Mouse (Mus musculus) 416B (cell line): ENCODE results near the gene Gm11168.
"Not testable (repeated sequence)": the region's sequence is repeated elsewhere in the genome, so short reads cannot be mapped to it uniquely, and the experiment has no call there.

ENCODE experiments used
- DNase-seq: peaks from one replicate; pipeline ENCODE4 v3.0.0; 2011; ENCODE audit warnings: low read depth

Gm11168 gene

GRCm38 (mm10) chr9:3002794-3003396, at the start of gene Gm11168:
Gene Gm11168, plus strand, starts transcription at chr9:3003346.
- not testable (repeated sequence) for DNase-seq

GRCm38 (mm10) chr9:3000445-3000972, 2.6 kb upstream of the Gm11168 start, which contains the start of gene Gm10722:
Gene Gm10722, plus strand, starts transcription at chr9:3000922.
- peak; percentile 52 for DNase-seq

GRCm38 (mm10) chr9:3001006-3001405, 2.1 kb upstream of the Gm11168 start:
- DNase-seq = not testable (repeated sequence)

GRCm38 (mm10) chr9:3001948-3002659, 1.0 kb upstream of the Gm11168 start:
- peak; percentile 33 for DNase-seq

- not testable (repeated sequence) for DNase-seq
These were observed 3.0 kb downstream of the Gm11168 start for GRCm38 (mm10) chr9:3006179-3006578.

- not testable (repeated sequence) for DNase-seq
These were observed 3.5 kb downstream of the Gm11168 start for GRCm38 (mm10) chr9:3006636-3007035.

- peak; percentile 45 for DNase-seq
These were observed 4.1 kb downstream of the Gm11168 start for GRCm38 (mm10) chr9:3007272-3007671.

GRCm38 (mm10) chr9:3009331-3009730, 6.2 kb downstream of the Gm11168 start:
- DNase-seq = not testable (repeated sequence)

GRCm38 (mm10) chr9:3012054-3012621, 9.0 kb downstream of the Gm11168 start:
- DNase-seq = not testable (repeated sequence)

- not testable (repeated sequence) for DNase-seq
These were observed 9.7 kb downstream of the Gm11168 start, which contains the start of gene Gm10721 for GRCm38 (mm10) chr9:3012733-3013279. Gene Gm10721, plus strand, starts transcription at chr9:3013140.

GRCm38 (mm10) chr9:3015354-3015753, 12.2 kb downstream of the Gm11168 start, which contains the start of gene Gm10720:
Gene Gm10720, plus strand, starts transcription at chr9:3015654.
- DNase-seq = not testable (repeated sequence)

- not testable (repeated sequence) for DNase-seq
These were observed 12.8 kb downstream of the Gm11168 start for GRCm38 (mm10) chr9:3015896-3016295.

GRCm38 (mm10) chr9:3017108-3017507, 14.0 kb downstream of the Gm11168 start, which contains the start of gene Gm10719:
Gene Gm10719, plus strand, starts transcription at chr9:3017408.
- not testable (repeated sequence) for DNase-seq

GRCm38 (mm10) chr9:3018944-3019343, 15.8 kb downstream of the Gm11168 start:
- DNase-seq = not testable (repeated sequence)

- not testable (repeated sequence) for DNase-seq
These were observed 16.9 kb downstream of the Gm11168 start for GRCm38 (mm10) chr9:3019835-3020727.

GRCm38 (mm10) chr9:3022316-3023008, 19.3 kb downstream of the Gm11168 start:
- peak; percentile 54 for DNase-seq

GRCm38 (mm10) chr9:3023312-3023984, 20.3 kb downstream of the Gm11168 start, which contains the start of gene Gm10718:
Gene Gm10718, plus strand, starts transcription at chr9:3023547.
- not testable (repeated sequence) for DNase-seq

GRCm38 (mm10) chr9:3023985-3024648, 21.0 kb downstream of the Gm11168 start:
- DNase-seq = not testable (repeated sequence)

GRCm38 (mm10) chr9:3024912-3025467, 21.8 kb downstream of the Gm11168 start, which contains the start of gene Gm10717:
Gene Gm10717, plus strand, starts transcription at chr9:3025417.
- not testable (repeated sequence) for DNase-seq
